Mouse (Mus musculus) neural tube, embryonic 13.5 days (tissue): Measurements from ENCODE around the gene Wnt5a. TPM values are rescaled to one million over a fixed set of nuclear protein-coding genes. Genes with fewer than 3 reads are reported as not detected.

ENCODE experiments used
- ATAC-seq: fragments of 200-750 bp; cut with Nextera tagmentation; 2 replicates; pipeline ENCODE4 v1.8.0; 2017; ENCODE audit warnings: low read depth, mild to moderate bottlenecking, moderate TSS enrichment, moderate library complexity
- H3K27ac ChIP-seq: fragments of 300-500 bp; sonication (generic); replicated peaks from 2 replicates; pipeline ENCODE4 v1.5.1; 2015; ENCODE audit warnings: moderate library complexity, mild to moderate bottlenecking, inconsistent platforms
- H3K27me3 ChIP-seq: fragments of 300-500 bp; sonication (generic); 2 replicates; pipeline ENCODE4 v1.6.1; 2015; ENCODE audit warnings: mild to moderate bottlenecking, inconsistent platforms
- H3K36me3 ChIP-seq: fragments of 300-500 bp; sonication (generic); 2 replicates; pipeline ENCODE4 v1.6.1; 2015; ENCODE audit warnings: mild to moderate bottlenecking, inconsistent platforms
- H3K4me1 ChIP-seq: fragments of 300-500 bp; sonication (generic); replicated peaks from 2 replicates; pipeline ENCODE4 v1.6.1; 2015; ENCODE audit warnings: inconsistent platforms
- H3K4me2 ChIP-seq: fragments of 300-500 bp; sonication (generic); 2 replicates; pipeline ENCODE4 v1.6.1; 2015; ENCODE audit warnings: inconsistent platforms, mild to moderate bottlenecking, moderate library complexity
- H3K4me3 ChIP-seq: fragments of 300-500 bp; sonication (generic); 2 replicates; pipeline ENCODE4 v1.5.1; 2015; ENCODE audit warnings: mild to moderate bottlenecking, inconsistent platforms
- H3K9ac ChIP-seq: fragments of 300-500 bp; sonication (generic); 2 replicates; pipeline ENCODE4 v1.6.1; 2015; ENCODE audit warnings: moderate library complexity, mild to moderate bottlenecking, inconsistent platforms
- H3K9me3 ChIP-seq: fragments of 300-500 bp; sonication (generic); 2 replicates; pipeline ENCODE4 v1.6.1; 2016; ENCODE audit warnings: inconsistent platforms
- WGBS: fragments of 180-500 bp; shearing (Covaris S2); methylation state at CpG from one replicate; pipeline ENCODE4 v1.1.7; 2015; 5-methylcytosine and 5-hydroxymethylcytosine counted together
- polyA plus RNA-seq: library from polyadenylated mRNA; unstranded; fragments of >200 nt; fragmentation: Nextera tagmentation; extraction: Ambion mirVana; gene quantifications from 2 replicates; pipeline ENCODE4 v1.2.1, GENCODE M21; 2015

The Wnt5a gene
- polyA plus RNA-seq, 1 experiment from 2014 or later: 11.2 TPM

DNA sequence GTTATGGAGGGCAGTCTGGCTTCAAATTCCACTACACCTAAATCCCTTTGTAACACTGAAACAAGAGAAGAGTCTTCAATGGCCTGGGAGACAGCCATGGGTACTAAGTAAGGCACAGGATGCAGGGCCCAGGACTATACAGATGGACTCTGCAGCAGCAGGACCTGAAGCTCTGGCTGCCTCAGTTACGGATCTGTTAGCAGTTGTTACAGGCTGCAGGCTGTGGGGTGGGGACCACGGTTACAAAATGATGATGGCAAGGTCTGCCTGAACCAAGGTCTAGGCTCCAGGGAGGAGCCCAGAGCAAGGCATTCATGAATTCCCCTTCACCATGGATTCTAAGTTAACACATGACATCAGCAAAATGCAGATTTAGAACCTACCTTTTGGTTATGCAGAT is 29.3 kb downstream of the Wnt5a start:
- 60% methylated on average over 2 of the region's 2 CpGs for WGBS
- Histone ChIP-seq H3K4me2 (no peak overlapping the region), H3K9me3 (no peaks in the 10 kb centered on the region), H3K4me3 (no peak overlapping the region), H3K36me3 (no peaks in the 10 kb centered on the region), H3K9ac (no peak overlapping the region), H3K4me1 (0 out of 2 replicates have a peak, but pooled peaks cover 4% of the 10 kb centered on the region), H3K27me3 (no peaks in the 10 kb centered on the region), H3K27ac (no peak overlapping the region)
- no peak for ATAC-seq

DNA sequence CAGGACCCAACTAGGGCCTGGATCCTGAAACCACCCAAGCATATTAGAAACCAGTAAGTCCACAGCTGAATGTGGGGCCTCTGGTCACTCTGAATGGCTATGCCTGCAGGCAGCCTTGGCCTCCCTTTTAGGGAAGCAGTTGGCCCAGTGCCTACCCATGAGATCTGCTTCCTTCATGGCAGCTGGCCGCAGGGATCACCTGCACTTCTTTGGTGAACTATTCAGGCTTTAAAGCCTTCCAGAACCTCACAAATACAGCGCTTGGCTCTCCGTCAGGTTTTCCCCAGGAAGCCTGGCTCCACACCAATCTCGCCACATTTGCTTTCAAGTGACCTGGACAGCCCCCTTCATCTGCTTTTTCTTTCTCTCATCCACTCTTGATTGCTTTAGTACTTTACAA is 31.3 kb downstream of the Wnt5a start:
- Histone ChIP-seq H3K4me3 (no peak overlapping the region), H3K4me2 (no peak overlapping the region), H3K9ac (no peak overlapping the region), H3K27ac (no peak overlapping the region), H3K27me3 (no peaks in the 10 kb centered on the region), H3K9me3 (no peaks in the 10 kb centered on the region), H3K36me3 (no peaks in the 10 kb centered on the region), H3K4me1 (peaks cover 4% of the 10 kb centered on the region; the same call in 1 of the 2 replicates)
- peak; percentile 36; the same call in 1 of the 2 replicates for ATAC-seq
- 49% methylated on average over 4 of the region's 4 CpGs for WGBS

DNA sequence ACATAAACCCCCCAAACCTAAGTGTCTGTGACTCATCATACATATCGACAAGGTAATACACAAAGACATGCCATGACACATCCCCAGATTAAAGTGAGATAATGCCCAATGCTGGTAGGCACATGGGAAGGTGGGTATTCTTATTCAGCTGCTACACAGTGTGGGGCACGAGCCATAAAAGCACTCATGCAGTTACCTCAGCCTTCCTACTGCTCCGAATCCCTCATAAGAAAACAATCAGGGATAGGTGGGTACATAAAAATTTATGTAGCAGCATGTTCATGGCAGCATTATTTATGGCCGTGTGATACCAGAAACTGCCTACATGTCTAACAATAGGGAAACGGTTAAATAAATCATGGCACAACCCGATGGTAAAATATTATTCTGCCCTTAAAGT is 35.0 kb downstream of the Wnt5a start:
- no peak overlapping the region for H3K4me2 ChIP-seq
- H3K27me3 ChIP-seq: no peaks in the 10 kb centered on the region
- H3K4me3 ChIP-seq: no peak overlapping the region
- H3K9ac ChIP-seq: no peak overlapping the region
- H3K9me3 ChIP-seq: no peaks in the 10 kb centered on the region
- peaks cover 4% of the 10 kb centered on the region; the same call in 1 of the 2 replicates for H3K4me1 ChIP-seq
- peak overlapping the region; percentile 46; the same call in 1 of the 2 replicates for H3K27ac ChIP-seq
- WGBS: 57% methylated on average over 6 of the region's 6 CpGs
- ATAC-seq: peak; percentile 53; the same call in 1 of the 2 replicates
- H3K36me3 ChIP-seq: no peaks in the 10 kb centered on the region

DNA sequence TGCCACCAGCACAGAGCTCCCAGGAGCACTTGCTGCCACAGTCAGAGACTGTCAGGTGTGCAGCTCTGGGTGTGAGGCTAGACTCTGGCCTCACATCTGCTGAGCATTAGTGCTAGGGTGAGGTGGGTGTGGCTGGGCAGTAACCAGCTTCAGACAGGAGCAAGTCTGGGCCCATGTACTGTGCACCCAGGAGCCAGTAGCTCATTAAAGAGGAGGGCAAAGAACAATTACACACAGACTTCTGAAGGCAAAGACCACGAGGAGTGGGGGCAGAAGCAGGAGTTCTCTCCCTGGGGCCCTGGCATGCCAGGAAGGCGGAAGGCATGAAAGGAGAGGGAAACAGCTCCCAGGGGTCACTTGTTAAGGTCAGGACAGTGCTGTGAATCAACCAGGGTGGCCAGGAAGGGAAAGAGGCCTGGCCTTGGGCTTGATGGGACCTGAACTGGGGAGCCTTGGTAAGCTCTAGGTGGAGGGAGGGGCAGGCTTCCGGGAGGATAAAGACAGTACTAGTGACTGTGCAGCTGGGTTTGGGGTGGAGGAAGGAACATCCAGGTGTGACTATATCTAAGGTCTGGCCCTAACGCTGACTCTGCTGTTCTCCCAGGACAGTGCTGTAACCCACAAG is 37.7 kb downstream of the Wnt5a start:
- Histone ChIP-seq H3K36me3 (no peaks in the 10 kb centered on the region), H3K9me3 (no peaks in the 10 kb centered on the region), H3K4me2 (no peak overlapping the region), H3K4me1 (no peaks in the 10 kb centered on the region; the same call in 1 of the 2 replicates), H3K4me3 (no peak overlapping the region), H3K9ac (no peak overlapping the region), H3K27me3 (no peaks in the 10 kb centered on the region), H3K27ac (no peak overlapping the region)
- no peak for ATAC-seq
- 51% methylated on average over 4 of the region's 4 CpGs for WGBS

GRCm38 (mm10) chr14:28561861-28562260 is 57.3 kb downstream of the Wnt5a start:
- Histone ChIP-seq H3K9me3 (no peaks in the 10 kb centered on the region), H3K4me2 (no peak overlapping the region), H3K27me3 (no peaks in the 10 kb centered on the region), H3K9ac (no peak overlapping the region), H3K27ac (no peak overlapping the region), H3K4me1 (no peaks in the 10 kb centered on the region), H3K36me3 (no peaks in the 10 kb centered on the region), H3K4me3 (no peak overlapping the region)
- WGBS: 81% methylated on average over 6 of the region's 6 CpGs
- no peak for ATAC-seq
